Mouse (Mus musculus) erythroid progenitor cell, adult 5-6 weeks (primary cell): ENCODE measurements around the gene Mycbp. TPM values are rescaled to one million over a fixed set of nuclear protein-coding genes. Genes with fewer than 3 reads are reported as not detected.

ENCODE experiments used
- ATAC-seq: replicated peaks from 2 replicates; pipeline ENCODE4 v1.8.0; 2016; ENCODE audit warnings: moderate number of reproducible peaks, mild to moderate bottlenecking, moderate TSS enrichment, inconsistent platforms; ENCODE audit not compliant: poor library complexity, low FRiP score, severe bottlenecking
- total RNA-seq, 2 experiments: library from RNA; stranded (forward) in 1 of 2; stranded (reverse) in 1 of 2; fragments of 150-400 nt in 1 of 2; fragments of 186-747, 209-891 nt in 1 of 2; gene quantifications; 2 replicates each; pipeline versions ENCODE4 v1.2.3 to v1.2.4; 2015 to 2017; ENCODE audit warnings: low replicate concordance in 2 of 2

Mycbp gene
- total RNA-seq (2015; ENCODE audit: low replicate concordance): 14.4 and 43.6 TPM in 2 replicates
- total RNA-seq (2017; ENCODE audit: low replicate concordance): 12.1 and 52.7 TPM in 2 replicates

DNA sequence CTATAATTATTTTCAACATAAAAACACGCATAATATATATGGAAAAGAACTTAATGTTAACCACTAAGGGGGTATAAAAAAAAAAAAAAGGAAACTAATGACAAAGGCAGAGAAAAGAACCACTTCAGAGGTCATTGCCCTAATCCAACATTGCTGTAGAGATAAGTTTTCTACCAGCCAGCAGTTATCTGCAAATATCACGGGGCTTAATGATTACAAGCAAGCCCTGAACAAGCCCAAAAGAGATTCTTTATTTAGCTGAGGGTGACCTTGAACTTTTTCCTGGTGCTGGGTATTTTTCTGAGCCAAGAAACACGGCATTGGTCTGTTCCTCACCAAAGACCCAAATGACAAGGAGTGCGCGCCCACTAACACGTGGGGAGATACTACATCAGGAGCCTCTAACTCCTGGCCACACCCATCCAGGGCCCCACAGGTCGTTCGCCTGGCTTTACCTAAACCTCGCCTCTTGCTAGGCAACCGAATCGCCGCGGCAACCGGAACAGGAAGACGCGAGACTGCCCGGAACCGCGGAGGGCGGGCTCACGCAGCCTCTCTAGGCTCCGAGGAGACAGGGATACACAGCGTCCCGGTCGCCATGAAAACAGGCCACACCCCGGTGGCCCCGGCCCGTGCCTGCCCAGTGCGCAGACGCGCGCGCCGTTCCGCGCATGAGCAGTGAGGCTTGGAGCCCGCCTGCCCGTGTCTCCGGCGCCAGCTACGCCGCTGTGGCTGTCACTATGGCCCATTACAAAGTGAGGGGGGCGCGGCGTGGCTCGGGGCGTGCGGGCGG lies at the start of gene Mycbp:
Mycbp (plus strand) TSS at position 500 of the 793 bp plus-strand sequence.
- peak; percentile 99 for ATAC-seq

DNA sequence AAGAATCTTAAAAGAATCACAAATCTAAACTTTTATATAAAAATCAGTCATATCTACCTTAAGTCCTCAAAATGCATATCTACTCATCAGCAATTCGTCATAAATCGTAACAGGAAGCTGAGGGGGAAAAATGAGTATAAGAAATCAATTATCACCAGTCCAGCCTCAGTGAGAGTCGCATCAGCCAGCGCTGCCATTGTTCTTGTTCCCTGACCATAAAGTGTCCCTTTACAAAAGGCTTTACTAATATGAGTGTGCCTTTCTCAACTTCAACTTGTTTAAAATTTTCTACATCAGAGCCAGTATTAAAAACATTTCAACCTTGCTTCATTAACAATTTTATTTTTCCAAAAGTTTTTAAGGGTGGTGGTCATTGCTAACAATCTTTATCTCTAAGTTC lies 47.7 kb upstream of the Mycbp start:
- ATAC-seq: no peak

DNA sequence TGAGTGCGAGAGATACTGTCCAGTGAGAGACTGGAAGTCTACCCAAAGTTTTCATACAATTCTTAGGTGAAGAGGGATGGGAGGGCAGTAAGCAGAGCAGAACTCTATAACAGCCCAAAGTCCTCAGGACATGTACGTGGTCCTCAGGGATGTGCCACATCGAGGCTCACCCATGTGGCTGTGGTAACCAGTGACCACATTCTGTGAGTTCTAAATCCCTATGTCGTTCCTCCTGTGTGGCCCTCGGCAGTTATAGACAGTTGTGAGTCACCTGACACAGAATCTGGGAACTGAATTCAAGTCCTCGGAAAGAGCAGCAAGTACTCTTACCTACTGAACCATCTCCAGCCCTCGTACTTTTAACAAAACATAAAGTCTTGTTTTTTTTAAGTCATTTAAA lies 46.5 kb upstream of the Mycbp start:
- ATAC-seq: no peak

DNA sequence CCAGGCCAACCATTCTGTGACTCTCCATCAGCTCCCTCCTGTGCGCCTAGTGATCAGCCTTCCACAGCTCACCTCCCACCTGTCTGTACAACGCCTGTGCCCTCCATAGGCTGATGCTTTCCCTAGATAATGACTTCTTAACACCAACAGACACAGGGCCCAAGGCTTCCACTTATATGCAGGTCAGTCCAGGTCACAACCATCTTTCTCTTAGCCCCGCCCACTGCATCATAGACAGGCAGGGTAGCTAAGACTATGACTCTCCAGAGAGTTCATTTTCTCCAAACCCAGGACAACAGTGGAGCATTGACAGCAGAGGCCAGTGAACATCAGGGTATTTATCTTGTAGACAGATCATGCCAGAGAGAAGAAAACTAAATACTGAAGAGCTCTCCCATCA lies 45.3 kb upstream of the Mycbp start, which contains the start of gene 4933427I04Rik:
4933427I04Rik (plus strand) TSS at position 301 of the 400 bp plus-strand sequence.
- no peak for ATAC-seq

DNA sequence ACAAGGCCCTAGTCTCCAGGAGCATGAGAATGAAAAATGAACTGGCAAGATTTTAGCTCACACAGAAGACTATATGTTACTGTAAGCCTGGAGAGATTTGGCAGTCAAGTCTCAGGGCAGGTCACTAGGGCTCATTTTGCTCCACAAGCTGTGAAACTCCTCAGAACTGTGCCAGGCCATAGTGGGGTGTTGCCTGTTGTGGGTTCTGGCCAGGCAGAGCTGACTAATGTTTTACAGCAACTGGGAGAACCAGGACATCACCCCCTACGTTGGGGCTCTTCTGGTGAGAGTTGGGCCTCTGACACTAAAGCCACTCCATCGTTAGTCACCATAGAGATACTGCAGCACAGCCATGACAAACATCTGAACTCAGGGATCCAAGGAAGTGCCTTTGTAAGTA lies 44.8 kb upstream of the Mycbp start:
- no peak for ATAC-seq

DNA sequence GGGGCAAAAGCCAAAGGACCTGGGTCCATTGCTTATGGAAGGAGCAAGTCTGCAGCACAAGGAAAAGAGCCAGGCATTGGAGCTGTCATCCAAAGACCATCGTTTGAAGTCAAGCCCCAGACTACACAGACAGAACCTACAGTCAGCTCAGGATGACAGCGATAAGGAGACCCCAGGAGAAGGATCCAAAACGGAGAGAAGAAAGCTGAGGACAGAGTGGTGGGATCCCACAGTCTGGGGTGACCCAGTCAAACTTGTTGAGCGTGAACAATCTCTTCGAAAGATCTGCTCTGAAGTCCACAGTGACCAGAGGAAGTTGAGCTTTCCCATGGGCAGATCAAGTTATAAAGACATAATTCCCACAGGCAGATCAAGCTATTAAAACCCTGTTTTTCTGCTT lies 44.0 kb upstream of the Mycbp start:
- ATAC-seq: no peak

DNA sequence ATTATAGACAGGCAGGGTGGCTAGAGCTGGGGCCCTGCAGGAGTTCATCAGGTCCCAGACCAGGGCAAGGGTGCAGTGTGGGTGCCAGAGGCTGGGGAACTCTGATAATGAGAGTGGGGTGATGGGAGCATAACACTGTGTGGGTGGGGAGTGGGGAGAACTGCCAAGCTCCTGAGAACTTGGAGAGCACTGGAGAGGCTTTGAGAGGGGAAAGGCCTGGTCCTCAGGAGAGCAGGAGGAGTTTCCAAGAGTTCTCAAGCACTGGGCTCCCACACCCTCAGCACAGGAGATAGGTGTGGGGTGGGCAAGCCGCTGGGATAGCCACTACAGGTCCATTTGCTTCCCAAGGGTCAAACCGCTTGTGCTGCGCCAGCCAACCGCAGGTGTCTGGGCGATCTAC lies 10.9 kb upstream of the Mycbp start:
- no peak for ATAC-seq

DNA sequence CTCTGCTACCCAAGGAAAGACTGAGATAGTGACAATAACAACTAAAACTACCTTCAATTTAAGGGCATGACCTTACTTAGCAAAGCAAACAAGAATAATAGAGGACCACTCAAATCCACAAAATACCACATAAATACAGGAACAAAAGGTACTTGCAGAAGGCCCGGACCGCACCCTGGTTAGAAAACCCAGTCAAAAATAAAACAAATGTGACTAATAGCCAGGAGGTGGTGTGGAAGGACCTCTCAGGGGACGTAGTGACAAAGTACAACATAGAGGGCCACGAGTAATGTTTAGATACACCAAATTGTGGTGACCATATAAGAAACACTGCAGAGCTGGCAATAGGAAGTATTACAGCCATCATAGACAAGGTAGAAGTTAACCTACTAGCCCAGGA lies 10.3 kb upstream of the Mycbp start:
- ATAC-seq: no peak

DNA sequence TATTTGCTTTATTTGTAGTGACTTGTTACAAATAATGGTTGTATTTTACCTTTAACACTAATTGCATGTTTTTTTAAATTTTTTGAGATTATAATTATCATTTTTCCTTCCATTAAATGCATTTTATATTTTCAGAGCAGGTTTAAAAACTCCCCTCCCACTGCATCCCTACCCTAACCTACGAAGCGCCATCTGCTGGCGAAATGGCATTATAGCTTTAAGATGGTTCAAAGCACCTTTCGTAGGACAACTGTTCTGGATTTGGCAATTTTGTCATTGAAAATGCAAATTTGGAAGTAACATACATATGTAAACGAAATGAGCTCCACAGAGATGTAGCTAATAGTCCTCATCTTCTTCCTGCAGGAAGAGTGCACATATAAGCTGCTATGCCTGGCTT lies 5.9 kb upstream of the Mycbp start:
- no peak for ATAC-seq

DNA sequence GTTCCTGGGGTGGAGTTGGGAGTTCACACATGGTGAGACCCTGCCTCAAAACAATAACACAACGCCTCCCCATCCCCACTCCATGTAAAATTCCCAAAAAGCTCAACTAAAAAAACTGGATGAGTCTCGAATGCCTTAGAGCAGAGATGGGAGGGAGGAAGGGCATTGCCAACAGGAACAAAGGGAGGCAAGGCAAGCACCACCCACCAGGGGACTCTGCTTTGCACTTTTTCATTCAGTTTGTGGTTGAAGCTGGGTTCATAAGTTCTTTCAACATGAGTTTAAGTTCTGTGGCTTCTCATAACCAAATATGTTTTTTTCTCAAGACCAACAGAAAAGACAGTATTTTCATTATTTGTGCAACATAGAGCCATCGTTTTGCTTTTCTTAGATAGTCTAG lies 1.2 kb upstream of the Mycbp start:
- ATAC-seq: no peak

DNA sequence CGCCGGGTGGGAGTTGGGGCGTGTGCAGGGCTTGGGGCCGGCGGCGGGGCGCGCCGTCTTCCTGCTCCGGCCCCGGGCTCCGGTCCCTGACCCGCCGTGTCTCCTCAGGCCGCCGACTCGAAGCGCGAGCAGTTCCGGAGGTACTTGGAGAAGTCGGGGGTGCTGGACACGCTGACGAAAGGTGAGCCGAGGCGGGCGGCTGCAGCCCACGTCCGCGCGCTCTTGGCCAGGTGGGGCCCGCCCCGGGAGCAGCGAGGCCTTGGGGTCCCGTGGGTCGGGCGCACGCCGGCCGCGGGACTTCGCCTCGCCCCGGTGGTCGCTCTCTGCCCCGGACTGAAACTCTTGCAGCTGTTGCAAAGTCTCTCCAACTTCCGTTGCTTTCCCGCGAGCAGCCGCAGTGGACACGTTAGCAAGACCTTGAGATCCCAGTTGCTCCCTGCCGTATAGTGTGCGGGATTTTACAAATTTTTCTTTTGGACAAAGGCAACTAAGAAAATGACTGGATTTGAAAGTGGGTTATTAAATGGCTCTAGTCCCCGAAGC lies 565 bp downstream of the Mycbp start:
- ATAC-seq: no peak

DNA sequence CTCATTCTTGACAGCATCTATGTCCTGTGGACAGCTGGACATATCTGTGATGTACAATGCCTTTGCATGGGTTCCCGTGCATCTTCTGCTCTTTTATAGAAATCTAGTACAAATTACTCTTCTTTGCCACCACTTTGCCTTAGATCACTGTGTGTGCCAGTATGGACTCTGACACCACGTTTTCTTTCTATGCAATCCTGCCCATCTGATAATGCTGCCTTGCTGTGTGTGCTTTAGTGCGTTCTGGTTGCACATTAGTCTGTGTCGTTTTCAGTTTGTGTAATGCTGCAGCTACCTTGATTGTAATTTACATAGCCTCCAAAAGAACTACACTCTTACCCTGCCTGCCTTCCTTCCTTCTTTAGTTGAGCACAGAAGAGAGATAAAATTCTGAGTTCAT lies 6.9 kb downstream of the Mycbp start:
- no peak for ATAC-seq

DNA sequence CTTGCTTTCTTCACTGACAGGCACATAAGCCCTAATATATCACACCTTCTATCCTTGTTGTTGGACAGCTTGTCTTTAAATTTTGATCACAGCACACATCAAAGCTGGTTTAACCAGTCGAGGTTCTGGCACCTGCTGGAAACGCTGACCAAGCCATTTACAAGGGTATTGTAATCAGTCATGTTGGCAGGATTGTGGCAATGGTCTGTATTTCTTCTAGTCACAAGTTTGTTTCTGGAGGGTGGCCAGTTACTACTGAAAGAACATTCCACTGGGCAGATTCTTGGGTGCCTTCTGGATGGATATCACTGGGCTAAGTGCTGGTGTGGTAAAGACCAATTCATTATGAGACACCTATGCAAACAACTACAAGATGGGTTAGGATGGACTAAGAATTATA lies 7.8 kb downstream of the Mycbp start:
- ATAC-seq: no peak

DNA sequence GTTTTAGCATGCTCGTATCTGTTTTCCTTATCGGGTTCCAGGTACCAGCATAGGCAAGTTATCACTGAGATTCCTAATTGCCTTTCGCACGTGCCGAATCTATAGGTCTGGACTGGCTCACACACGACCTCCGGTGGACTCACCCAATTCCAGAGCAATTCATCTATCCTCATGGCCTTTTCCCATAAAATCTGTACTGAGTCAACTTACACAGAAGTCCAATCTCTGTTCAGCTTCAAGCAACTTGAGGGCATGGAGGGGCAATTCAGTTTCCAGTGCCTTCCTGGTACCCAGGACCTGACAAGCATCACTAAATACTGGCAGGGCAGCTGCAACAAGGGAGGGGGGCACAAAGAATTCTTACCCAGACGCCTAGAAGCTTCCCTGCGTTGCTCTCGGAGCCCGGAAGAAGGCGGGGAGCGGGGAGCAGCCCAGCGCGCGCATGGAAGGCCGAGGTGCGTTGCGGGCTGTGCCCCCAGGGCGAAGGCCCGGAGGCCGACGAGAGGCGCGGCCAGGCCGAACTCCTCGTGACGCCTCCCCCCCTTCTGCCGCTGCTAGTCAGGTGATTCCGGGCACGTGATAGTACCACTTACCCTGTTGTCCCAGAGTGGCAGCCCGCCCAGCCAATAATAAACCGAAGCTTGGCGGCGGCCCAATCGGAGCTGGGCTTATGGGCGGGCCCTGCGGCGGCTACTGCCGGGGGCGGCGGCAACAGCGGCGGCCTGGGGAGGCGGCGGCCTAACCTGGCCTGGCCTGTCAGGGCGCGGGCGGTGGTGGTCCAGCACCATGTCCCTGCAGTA lies 12.3 kb downstream of the Mycbp start, which contains the start of gene Rragc:
Rragc (plus strand) TSS at position 699 of the 800 bp plus-strand sequence.
- ATAC-seq: peak; percentile 98

DNA sequence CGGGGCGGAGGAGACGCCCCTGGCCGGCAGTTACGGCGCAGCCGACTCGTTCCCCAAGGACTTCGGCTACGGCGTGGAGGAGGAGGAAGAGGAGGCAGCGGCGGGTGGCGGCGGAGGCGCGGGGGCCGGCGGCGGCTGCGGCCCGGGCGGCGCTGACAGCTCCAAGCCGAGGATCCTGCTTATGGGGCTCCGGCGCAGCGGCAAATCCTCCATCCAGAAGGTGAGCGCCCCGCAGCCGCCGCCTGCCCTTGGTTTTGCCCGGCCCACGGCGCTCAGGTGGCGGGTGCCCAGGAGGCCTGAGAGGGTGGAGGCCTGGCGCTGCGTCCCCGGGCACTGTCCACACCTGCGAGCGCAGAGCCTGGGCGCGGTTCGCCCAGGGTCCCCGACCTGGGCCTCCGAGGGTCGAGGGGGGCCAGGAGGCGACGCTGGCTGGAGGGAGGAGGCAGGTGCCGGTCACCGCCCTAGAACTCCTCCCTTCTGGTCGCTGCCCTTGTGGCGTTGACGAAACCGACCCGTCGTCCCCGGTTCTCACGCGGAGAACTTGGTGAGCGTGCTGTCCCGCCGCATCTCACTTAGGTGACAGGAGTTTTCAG lies 13.0 kb downstream of the Mycbp start, which contains the start of gene 4930535I16Rik:
4930535I16Rik (minus strand) TSS at position 475 of the 593 bp plus-strand sequence.
- ATAC-seq: peak; percentile 68

DNA sequence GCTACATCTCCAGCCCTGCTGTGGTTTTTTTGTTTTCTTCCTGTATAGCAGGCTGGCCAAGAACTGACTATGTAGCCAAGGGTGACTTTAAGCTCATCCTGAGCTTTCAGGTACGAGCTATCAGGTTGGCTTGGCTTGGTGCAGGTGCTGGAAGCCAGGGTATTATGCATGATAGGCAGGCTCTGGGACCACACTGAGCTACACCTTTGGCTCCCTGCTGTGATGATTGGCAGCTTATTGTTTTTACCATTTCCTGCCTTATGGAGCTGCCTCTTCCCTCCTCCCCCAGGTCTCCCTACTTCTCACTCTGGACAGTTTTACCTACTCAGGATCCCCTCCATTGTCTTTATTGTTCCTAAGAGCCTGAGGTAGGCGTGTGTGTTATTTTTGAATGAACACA lies 14.2 kb downstream of the Mycbp start:
- no peak for ATAC-seq

DNA sequence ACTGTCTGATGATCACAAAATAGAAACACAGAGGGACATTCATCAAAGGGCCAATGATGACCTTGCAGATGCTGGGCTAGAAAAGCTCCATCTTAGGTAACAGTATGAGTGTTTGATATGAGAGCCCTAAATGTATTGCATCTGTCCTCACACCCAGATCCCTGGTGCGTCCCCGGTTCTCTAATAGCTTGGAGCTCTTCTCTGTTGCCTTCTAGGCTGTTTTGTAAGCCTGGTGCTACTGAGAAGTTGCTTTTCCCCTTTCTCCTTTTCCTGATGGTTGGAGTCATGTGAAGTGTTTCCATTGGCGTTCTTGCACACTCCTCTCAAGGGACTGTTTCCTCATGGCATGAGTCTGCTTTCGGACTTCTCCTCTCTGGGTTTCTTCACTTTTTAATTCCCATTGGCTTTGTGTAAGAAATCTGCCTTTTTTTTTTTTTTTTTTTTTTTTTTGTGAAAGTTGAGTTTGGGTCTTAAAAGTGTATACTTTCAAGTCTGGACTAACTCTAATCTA lies 16.5 kb downstream of the Mycbp start:
- no peak for ATAC-seq

DNA sequence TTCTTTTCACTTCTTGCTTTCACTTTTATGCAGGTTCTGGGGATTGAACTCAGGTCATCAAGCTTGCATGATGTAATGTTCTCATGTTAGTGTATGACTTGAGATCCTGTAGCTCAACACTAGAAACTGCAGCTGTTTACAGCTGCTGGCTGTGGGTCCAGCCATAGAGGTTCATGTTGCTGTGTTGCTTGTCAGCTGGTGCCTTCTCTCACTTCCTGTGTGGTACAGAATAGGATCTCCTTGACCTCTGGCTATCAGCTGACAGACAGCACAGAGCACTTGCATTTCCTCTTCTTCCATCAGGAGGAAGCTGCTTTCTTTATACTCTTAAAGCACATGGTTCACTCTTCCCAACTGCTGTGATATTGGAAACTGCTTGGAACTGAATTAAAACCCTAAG lies 23.3 kb downstream of the Mycbp start:
- no peak for ATAC-seq

DNA sequence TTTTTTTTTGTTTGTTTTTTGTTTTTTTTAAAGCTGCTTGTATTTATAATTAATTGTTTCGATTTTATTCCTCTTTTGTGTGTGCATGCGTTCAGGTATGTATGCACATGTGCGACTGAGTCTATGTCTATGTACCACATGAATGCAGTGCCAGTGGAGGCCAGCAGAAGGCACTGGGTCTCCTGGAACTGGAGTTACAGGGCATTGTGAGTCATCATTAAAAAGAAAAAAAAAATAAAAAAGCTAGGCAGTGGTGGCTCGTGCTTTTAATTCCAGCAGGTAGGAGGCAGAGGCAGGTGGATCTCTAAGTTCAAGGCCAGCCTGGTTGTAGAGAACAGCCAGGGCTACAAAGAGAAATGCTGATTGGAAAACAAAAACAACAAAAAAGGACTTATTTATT lies 25.4 kb downstream of the Mycbp start:
- ATAC-seq: no peak

DNA sequence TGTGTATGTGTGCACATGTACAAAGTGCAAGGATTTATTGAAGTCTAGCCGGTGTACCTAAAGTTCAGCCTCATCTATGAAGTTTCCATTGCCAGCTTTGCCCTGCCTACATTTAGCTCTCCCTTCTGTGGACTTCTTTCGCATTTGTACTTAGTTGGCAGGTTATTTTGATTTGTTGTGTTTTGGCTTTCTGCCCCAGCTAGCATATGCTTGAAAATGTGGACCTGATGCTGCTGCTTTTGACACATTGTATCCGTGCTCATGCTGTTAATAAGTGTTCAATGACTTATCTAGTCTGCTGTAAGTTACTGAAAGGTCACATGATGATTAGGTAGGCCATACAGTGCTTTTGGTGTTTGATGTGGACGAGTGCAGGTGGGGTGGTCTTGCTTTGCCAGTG lies 29.7 kb downstream of the Mycbp start:
- no peak for ATAC-seq
